Mouse (Mus musculus) thymus, adult 2 months (tissue): ENCODE measurements around the gene Serpina1b.

Experiments
- CTCF ChIP-seq: fragments of 200-500 bp; IDR thresholded peaks from 2 replicates; pipeline ENCODE4 v1.5.1; 2012; ENCODE audit warnings: mild to moderate bottlenecking, control low read depth, low read length, moderate library complexity, borderline replicate concordance; ENCODE audit not compliant: control insufficient read depth, poor library complexity, insufficient read depth; ENCODE audit errors: extremely low read depth
- POLR2A ChIP-seq: fragments of 200-500 bp; IDR thresholded peaks from 2 replicates; pipeline ENCODE4 v1.6.1; 2012; ENCODE audit warnings: mild to moderate bottlenecking, low read length, control low read depth, moderate library complexity; ENCODE audit not compliant: control insufficient read depth, poor library complexity, insufficient read depth; ENCODE audit errors: extremely low read depth

GRCm38 (mm10) chr12:103681739-103682138 lies 148.4 kb downstream of the Serpina1b start:
- TF ChIP-seq POLR2A, result no peak
- no peak for TF ChIP-seq CTCF
